Mouse (Mus musculus) gonadal fat pad, adult 2 months (tissue): Measurements from ENCODE around the gene Ets1. TPM values are rescaled to one million over a fixed set of nuclear protein-coding genes. Genes with fewer than 3 reads are reported as not detected.

Experiments
- DNase-seq: peaks from one replicate; pipeline ENCODE4 v3.0.0-alpha.2; 2012; ENCODE audit warnings: low read depth
- polyA plus RNA-seq: library from polyadenylated mRNA; depleted of rRNA; stranded (reverse); fragments of >200 nt; gene quantifications from 2 replicates; pipeline ENCODE4 v1.2.3, GENCODE M21; 2012; rRNA removed

Ets1 gene
- polyA plus RNA-seq, 1 experiment = 15.4 TPM

DNA sequence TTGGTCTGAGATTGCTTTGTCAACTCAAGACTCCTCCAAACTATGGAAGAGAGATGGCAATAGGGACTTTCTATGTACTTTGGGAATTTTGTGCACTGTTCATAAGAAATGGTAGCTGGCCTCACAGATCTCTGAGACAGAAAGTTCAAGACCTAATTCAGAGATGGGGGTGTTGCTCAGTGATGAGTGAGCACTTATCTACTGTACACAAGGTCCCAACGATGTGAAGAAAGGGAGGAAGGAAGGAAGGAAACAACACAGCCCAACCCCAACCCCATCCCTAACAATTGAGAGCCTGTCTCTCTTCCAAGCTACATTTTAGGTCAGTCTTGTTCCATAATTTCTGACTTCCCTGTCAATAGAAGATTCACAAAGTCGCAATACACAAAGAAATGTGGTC is 125.3 kb downstream of the Ets1 start:
- no peak for DNase-seq

DNA sequence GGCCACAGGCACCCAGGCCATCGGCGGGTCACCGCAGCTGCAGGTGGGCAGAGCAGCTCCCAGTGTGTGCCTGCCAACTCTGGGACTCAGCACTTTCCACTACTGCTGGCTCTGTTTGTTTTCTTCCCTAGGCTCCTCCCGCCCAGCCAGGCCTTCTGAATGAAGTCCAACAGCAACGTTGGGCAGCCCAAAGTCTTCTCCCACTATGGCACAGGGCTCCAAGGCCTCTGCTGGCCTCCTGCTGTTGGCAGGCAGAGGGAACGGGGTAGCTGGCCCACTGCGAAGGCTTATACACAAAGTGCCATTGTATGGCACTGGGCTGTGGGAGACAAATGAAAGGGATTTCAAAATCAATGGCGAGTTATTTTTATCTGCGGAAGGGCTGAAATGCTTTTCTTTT is 128.4 kb downstream of the Ets1 start:
- no peak for DNase-seq

DNA sequence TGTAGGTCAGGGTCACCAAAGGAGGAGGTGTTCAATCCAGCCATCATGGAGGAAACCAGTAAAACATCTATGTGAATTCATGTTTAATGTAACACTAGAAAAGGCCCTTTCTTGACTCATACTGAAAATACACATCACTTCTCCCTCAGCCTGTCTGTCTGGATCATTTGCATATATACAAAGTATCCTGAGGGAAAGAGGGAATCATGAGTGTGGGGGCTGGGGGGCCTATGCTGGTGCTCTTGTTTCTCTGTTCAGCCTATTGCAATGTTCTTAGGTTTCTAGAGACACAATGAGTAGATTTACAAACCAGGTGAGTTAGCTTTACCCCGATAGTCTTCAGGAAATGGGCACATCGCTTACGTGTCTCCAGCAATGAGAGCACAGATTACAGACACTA is 129.1 kb downstream of the Ets1 start:
- DNase-seq = no peak

DNA sequence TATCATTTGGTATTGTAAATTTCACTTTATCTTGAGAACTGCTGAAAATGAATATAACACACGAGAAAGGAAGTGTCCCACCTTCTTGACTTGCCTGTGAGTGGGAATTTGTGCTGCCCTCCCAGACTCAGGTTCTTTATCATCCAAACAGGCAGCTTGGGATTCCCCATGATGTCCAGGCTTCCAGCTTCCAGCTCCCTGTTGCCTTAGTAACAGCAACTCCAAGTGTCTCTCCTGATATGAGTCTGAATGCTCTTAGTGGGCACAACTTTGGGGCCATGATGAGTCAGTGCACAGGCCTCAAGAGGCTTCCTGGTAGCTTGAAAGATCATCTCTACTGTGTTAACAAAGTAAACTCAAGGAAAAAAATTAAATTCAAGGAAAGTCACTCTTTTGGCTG is 142.8 kb downstream of the Ets1 start:
- no peak for DNase-seq

DNA sequence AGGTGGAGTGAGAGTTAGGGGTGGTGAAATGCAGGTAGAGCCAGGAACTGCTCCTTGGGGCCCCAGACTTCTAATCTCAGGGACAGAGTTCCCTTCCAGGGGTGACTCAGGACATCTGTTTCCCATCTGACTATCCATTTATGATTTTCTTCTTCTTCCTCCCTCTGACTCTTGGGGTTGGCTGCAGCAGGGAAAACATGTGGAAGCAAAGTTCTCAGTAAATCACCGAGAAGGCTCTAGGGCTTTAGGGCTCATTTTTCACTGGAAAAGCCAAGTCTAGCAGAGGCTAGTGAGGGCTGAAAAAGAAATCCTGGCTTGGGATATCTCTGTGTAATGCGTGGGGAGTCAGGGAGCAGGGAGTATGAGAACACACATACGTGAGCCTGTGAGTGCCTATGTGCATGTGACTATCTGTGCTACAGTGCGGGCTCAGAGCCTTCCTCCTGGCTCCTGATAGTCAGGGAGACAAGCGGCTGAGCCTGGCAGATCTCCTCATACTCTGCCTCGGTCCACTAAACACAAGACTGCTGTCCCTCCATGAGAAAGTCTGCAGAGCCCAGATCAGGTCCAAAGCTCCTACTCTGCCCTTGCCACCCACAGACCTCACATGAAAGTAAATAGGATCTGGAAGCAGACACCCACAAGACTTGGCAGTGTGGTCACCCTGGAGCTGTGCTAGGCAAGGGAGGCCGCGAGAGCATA is 146.5 kb downstream of the Ets1 start:
- no peak for DNase-seq

DNA sequence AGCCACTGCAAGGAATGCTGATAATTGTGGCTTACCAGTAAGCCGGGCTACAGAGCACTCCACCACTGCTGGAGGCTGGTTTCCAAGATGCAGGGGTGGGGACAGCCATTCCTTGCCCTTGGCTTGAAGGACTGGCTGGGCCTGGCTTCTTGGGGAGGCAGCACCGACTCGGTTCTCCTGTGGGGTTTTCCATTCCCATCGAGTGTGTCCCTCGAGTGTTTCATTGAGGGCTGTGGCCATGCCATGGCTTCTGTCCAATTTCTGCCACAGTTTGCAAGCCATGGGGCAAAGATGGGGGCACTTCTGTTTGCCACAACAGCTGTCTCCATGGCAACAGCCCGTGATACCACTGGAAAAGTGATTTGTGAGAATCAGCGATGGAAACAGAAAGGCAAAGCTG is 151.1 kb downstream of the Ets1 start:
- DNase-seq = no peak

DNA sequence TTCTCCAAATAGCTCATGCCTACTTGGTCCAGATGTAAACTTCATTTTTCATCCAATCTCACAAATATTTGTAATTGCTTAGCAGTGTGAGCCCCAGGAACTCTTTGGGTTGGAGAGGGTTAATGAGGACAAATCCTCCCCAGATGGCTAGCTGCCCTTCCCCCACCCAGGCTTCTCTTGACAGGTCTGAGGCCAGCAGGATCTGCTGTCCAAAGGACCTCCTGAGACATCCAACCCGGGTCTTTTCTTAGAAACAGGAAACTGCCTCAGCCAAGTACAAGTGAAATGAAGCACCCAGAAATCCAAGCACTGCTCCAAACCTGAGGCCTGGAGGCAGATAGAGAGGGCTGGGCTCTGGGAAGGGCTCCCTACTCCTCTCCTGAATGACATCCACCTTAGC is 151.6 kb downstream of the Ets1 start:
- DNase-seq = no peak

DNA sequence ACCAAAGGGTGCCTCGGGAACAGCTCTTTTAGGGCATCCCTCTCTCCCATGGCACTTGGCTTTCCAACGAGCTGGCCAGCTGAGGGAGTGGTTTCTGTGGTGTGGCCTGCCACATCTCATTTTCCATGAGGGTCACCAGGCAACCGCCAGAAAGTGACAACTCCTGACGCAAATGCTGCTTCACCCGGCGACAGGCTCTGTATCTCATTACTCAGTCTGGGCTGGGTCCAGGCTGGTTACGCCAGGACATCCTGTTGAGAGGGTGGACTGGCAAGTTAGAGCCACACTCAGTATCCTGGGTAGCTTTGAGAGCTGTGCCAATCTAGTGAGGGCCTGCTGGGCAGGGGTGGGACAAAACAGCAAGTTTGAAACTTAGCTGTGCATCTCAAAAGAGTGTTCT is 153.3 kb downstream of the Ets1 start:
- DNase-seq = no peak

DNA sequence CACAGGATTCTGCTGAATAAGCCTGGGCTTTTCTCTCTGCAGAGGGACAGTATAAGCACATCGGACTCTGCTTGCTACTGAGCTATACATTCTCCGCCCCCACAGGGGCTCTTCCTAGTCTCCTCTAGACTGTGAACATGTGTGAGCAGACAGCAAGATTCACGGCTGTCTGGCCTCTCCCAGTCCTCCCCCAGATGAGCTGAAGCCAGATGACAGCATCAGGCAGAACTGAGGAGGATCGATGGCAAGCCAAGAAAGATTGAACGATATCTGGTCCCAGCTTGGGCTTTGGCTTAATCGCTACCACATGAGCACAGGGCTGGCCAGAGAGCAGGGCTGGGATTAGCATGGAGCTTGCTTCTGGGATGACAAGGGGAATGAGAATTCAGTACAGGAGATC is 155.7 kb downstream of the Ets1 start:
- no peak for DNase-seq

DNA sequence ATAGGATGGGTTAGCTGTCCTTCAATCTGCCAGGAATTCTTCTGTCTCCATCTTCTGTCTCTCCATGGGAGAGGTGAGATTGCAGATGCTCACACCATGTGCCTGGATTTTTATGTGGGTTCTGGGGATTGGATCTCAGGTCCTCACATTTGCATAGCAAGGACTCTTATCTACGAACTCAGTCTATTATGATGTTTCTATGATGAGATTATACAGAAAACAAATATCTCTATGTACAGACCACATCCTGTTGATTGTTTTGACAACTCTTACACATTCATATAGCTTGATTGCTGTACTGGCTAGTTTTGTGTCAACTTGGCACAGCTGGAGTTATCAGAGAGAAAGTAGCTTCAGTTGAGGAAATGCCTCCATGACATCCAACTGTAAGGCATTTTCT is 162.2 kb downstream of the Ets1 start:
- DNase-seq = no peak

DNA sequence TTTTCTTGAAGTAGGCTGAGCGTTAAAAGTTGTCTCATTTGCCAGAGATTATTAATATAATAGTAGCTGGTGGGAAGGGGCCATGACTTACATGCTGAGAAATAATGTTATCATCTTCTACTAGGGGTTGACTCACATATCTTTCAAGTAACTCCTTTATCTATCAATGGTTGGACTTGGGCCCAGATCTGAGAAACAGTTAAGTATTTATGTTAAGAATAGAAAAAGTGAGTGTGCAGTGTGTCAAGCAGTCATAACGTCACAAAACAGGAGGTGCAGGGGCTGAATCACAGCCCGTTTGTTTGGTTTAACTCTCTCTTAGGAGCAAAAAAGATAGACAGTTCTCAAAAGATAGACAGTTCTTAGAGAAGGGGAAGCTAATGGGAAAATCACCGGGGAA is 170.1 kb downstream of the Ets1 start:
- DNase-seq = no peak

Other genes starting within 250 kb of the Ets1 start
- 9.7 and 10.4 TPM in 2 replicates for gene Fli1, start 93.4 kb upstream of the Ets1 start, polyA plus RNA-seq